Mouse (Mus musculus) heart, embryonic 14.5 days (tissue): Measurements from ENCODE around the gene Tmpo. TPM values are rescaled to one million over a fixed set of nuclear protein-coding genes. Genes with fewer than 3 reads are reported as not detected.

ENCODE experiments used
- ATAC-seq: fragments of 200-750 bp; cut with Nextera tagmentation; 2 replicates; pipeline ENCODE4 v1.8.0; 2017; ENCODE audit warnings: low read depth, moderate TSS enrichment; ENCODE audit not compliant: insufficient number of reproducible peaks, insufficient read depth, low FRiP score
- H3K27ac ChIP-seq, 2 experiments: fragments of 200-500 bp in 1 of 2; fragments of 300-500 bp in 1 of 2; sonication (generic) in 1 of 2; replicated peaks in 1 of 2; 2 replicates each; pipeline ENCODE4 v1.5.1; 2012 to 2014; ENCODE audit warnings: low read depth in 2 of 2, low read length in 2 of 2, control low read depth in 1 of 2, mild to moderate bottlenecking in 1 of 2, mixed read lengths in 1 of 2; ENCODE audit not compliant: control insufficient read depth in 1 of 2, insufficient read depth in 1 of 2
- H3K27me3 ChIP-seq: fragments of 300-500 bp; sonication (generic); 2 replicates; pipeline ENCODE4 v1.6.1; 2014; ENCODE audit warnings: mild to moderate bottlenecking, low read length, control low read depth; ENCODE audit not compliant: control insufficient read depth, insufficient read depth
- H3K36me3 ChIP-seq: fragments of 300-500 bp; sonication (generic); 2 replicates; pipeline ENCODE4 v1.6.1; 2014; ENCODE audit warnings: mild to moderate bottlenecking, control low read depth, low read length, mixed read lengths; ENCODE audit not compliant: control insufficient read depth, insufficient read depth
- H3K4me1 ChIP-seq, 2 experiments: fragments of 200-500 bp in 1 of 2; fragments of 300-500 bp in 1 of 2; sonication (generic) in 1 of 2; 2 replicates each; pipeline ENCODE4 v1.6.1; 2012 to 2014; ENCODE audit warnings: low read length in 2 of 2, control low read depth in 1 of 2, mixed read lengths in 1 of 2; ENCODE audit not compliant: control insufficient read depth in 2 of 2, insufficient read depth in 2 of 2
- H3K4me2 ChIP-seq: fragments of 300-500 bp; sonication (generic); 2 replicates; pipeline ENCODE4 v1.6.1; 2014; ENCODE audit warnings: mild to moderate bottlenecking, low read length
- H3K4me3 ChIP-seq, 2 experiments: fragments of 200-500 bp in 1 of 2; fragments of 300-500 bp in 1 of 2; sonication (generic) in 1 of 2; 2 replicates each; pipeline ENCODE4 v1.5.1; 2012 to 2014; ENCODE audit warnings: low read length in 2 of 2, mild to moderate bottlenecking in 2 of 2, control low read depth in 1 of 2, low read depth in 1 of 2, moderate library complexity in 1 of 2; ENCODE audit not compliant: control insufficient read depth in 1 of 2, insufficient read depth in 1 of 2
- H3K9ac ChIP-seq: fragments of 300-500 bp; sonication (generic); 2 replicates; pipeline ENCODE4 v1.6.1; 2014; ENCODE audit warnings: mild to moderate bottlenecking, low read length
- H3K9me3 ChIP-seq: fragments of 300-500 bp; sonication (generic); 2 replicates; pipeline ENCODE4 v1.6.1; 2016; ENCODE audit warnings: low read length, control low read depth; ENCODE audit not compliant: control insufficient read depth
- WGBS: fragments of 180-500 bp; shearing (Covaris S2); extraction: QIAGEN DNeasy Blood & Tissue Kit; methylation state at CpG from one replicate; pipeline ENCODE4 v1.1.7; 2014; 5-methylcytosine and 5-hydroxymethylcytosine counted together
- polyA plus RNA-seq: library from polyadenylated mRNA; unstranded; fragments of >200 nt; fragmentation: Nextera tagmentation; extraction: Ambion mirVana; gene quantifications from 2 replicates; pipeline ENCODE4 v1.2.1, GENCODE M21; 2014

Gene Tmpo
- polyA plus RNA-seq, 1 experiment from 2014 or later, result 181 TPM

DNA sequence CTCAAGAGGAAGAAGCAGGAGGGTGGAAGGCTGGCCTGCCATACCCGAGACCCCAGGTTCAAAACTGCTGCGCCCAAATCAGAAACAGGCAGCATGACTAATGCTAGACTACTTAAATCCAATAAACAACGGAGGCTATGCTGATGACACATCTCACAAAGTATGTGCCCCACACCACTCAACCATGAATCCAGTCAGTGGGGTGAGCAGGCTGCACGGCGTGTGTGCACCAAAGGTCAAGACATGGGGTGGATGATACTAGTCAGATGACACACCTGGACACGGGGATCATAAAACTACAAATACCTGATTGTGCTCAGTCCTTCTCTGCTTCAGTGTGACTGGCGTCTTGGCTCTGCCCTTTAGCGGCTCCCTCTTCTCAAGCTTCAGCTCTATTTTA lies 22.7 kb downstream of the Tmpo start:
- Histone ChIP-seq H3K4me2 (no peak overlapping the region), H3K4me1 (no peaks in the 10 kb centered on the region; a peak in 1 of 4 replicates), H3K9me3 (no peaks in the 10 kb centered on the region), H3K27me3 (no peaks in the 10 kb centered on the region), H3K9ac (no peak overlapping the region), H3K27ac (no peak overlapping the region), H3K36me3 (peaks cover 100% of the 10 kb centered on the region), H3K4me3 (no peak overlapping the region)
- 62% methylated on average over 8 of the region's 8 CpGs for WGBS
- ATAC-seq, result no peak

DNA sequence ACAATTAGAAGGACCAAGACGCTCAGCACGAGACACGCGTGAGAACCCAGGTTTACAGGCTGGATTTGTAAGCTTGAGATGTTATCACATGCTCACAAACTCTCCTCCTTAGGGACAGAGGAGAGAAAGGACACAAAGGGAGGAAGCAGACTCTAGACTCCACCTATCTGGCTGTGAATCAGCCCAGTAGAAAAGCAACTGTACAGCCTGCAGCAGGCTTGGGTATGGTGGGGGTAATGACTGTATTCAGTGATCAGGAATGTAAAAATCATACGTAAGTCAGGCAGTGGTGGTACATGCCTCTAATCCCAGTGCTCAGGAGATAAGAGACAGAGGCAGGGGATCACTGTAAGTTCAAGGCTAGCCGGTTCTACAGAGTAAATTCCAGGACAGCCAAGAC lies 24.8 kb downstream of the Tmpo start:
- ATAC-seq, result peak; percentile 61; the same call in 1 of the 2 replicates
- no peak overlapping the region for H3K9ac ChIP-seq
- H3K36me3 ChIP-seq, result peaks cover 99% of the 10 kb centered on the region
- no peak overlapping the region for H3K4me2 ChIP-seq
- no peaks in the 10 kb centered on the region for H3K9me3 ChIP-seq
- no peaks in the 10 kb centered on the region; a peak in 1 of 4 replicates for H3K4me1 ChIP-seq
- H3K27ac ChIP-seq, result 0 out of 4 replicates have a peak overlapping the region, but pooled peaks of 1 of the 2 experiments have one; percentile 17
- H3K27me3 ChIP-seq, result no peaks in the 10 kb centered on the region
- H3K4me3 ChIP-seq, result no peak overlapping the region
- 49% methylated on average over 6 of the region's 6 CpGs for WGBS

DNA sequence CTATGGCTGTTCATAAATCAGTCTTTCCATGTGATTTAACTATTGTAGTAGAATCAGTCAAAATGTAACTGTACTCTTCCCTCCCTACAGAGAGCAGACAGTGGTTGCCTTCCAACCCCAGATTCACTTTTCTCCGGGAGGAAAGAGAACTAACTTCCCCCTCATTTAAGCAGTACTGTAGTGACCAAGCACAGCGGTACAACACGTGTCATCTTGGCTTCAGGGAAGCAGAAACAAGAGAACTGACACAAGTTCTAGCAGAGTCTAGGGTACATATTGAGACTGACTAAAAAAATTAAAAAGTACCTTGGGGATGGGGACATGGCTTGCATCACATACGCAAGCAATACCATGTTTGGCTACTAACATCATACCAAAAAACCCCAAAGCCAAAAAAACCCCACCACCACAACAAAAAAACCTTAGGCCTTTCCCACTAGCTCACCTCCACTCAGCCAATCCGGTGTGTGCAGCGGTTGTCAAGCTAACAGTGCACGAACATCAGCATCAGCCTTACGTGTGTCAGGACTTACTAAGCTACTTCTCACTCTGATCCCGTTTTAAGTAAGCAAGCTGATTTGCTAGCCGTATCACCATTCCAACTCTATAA lies 27.1 kb downstream of the Tmpo start:
- H3K27me3 ChIP-seq, result no peaks in the 10 kb centered on the region
- WGBS, result 87% methylated on average over 10 of the region's 10 CpGs
- no peak overlapping the region for H3K4me2 ChIP-seq
- no peak for ATAC-seq
- no peak overlapping the region for H3K9ac ChIP-seq
- peaks cover 99% of the 10 kb centered on the region for H3K36me3 ChIP-seq
- H3K27ac ChIP-seq, result no peak overlapping the region
- no peaks in the 10 kb centered on the region; a peak in 1 of 4 replicates for H3K4me1 ChIP-seq
- no peak overlapping the region for H3K4me3 ChIP-seq
- H3K9me3 ChIP-seq, result no peaks in the 10 kb centered on the region

- H3K9me3 ChIP-seq, result no peaks in the 10 kb centered on the region
- ATAC-seq, result no peak
- no peak overlapping the region for H3K9ac ChIP-seq
- no peaks in the 10 kb centered on the region for H3K4me1 ChIP-seq
- H3K4me3 ChIP-seq, result no peak overlapping the region
- H3K27ac ChIP-seq, result no peak overlapping the region
- H3K4me2 ChIP-seq, result no peak overlapping the region
- H3K27me3 ChIP-seq, result no peaks in the 10 kb centered on the region
- 91% methylated on average over 7 of the region's 7 CpGs for WGBS
- peaks cover 54% of the 10 kb centered on the region for H3K36me3 ChIP-seq
These were observed 35.7 kb downstream of the Tmpo start for GRCm38 (mm10) chr10:91145413-91145812.

DNA sequence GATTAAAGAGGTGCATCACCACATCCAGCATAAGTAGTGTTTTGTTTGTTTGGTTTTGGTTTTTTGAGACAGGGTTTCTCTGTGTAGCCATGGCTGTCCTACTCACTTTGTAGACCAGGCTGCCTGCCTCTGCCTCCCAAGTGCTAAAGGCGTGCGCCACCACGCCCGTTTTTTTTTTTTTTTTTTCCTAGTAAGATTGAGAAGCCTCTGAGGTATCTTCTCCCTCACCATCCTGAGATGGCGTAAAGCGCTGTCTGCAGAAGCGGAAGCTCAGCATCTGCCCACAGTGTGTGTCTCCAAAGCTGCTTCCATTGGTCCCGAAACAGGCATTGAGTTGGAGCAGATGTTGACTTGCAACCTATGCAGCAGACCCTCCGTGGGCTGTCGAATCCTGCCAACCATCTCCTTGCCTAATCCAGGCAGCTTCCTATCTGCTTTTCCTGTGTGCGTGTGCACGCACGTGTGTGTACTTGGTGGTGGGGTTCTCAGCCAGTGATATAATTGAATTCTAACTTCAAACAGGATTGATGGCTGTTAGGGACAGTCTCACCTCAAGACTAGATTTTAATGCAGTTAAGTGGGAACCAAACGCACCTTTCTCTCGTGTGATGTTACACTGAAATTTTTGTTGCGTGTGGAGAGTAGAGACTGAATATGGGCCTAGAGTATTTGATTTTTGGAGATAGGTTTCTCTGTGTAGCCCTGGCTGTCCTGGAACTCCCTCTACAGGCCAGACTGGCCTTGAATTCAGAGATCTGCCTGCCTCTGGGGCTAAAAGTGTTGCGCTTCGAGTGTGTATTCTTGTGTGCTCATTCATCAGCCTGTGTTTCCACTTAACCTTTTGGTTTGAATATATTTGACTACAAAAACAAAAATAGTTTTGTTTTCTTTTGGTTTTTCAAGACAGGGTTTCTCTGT lies 37.5 kb downstream of the Tmpo start:
- WGBS, result 64% methylated on average over 18 of the region's 18 CpGs
- Histone ChIP-seq H3K4me2 (no peak overlapping the region), H3K9me3 (no peaks in the 10 kb centered on the region), H3K36me3 (peaks cover 36% of the 10 kb centered on the region), H3K4me1 (peaks cover 5 to 9% of the 10 kb centered on the region in 2 experiments; a peak in 3 of 4 replicates), H3K9ac (no peak overlapping the region), H3K27me3 (no peaks in the 10 kb centered on the region), H3K4me3 (no peak overlapping the region), H3K27ac (no peak overlapping the region)
- no peak for ATAC-seq

- 67% methylated on average over 10 of the region's 10 CpGs for WGBS
- H3K4me2 ChIP-seq, result no peak overlapping the region
- H3K4me1 ChIP-seq, result peaks cover 5 to 13% of the 10 kb centered on the region in 2 experiments; a peak in 3 of 4 replicates
- H3K27me3 ChIP-seq, result no peaks in the 10 kb centered on the region
- no peak overlapping the region for H3K9ac ChIP-seq
- H3K27ac ChIP-seq, result no peak overlapping the region
- ATAC-seq, result no peak
- no peak overlapping the region for H3K4me3 ChIP-seq
- H3K9me3 ChIP-seq, result no peaks in the 10 kb centered on the region
- peaks cover 28% of the 10 kb centered on the region for H3K36me3 ChIP-seq
These were observed 38.4 kb downstream of the Tmpo start for GRCm38 (mm10) chr10:91142654-91143191.

DNA sequence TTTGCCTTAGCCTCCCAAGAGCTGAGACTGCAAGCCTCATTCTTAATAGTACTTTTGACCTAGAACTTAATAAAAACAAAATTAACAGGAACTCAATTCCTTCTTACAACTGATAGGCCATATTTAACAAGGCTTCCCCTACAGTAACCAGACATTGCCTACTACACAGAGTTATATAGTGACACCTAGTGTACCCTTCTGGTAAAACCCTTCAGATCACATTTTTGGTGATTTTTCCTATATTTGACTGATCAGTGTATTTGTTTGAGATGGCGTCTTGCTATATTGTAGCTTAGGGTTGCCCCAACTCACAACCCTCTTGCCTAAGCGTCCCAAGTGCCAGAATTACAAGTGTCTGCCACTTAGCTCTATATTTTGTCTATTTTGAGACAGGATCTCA lies 39.6 kb downstream of the Tmpo start:
- Histone ChIP-seq H3K36me3 (peaks cover 17% of the 10 kb centered on the region), H3K27me3 (no peaks in the 10 kb centered on the region), H3K9me3 (no peaks in the 10 kb centered on the region), H3K27ac (no peak overlapping the region), H3K4me3 (no peak overlapping the region), H3K9ac (no peak overlapping the region), H3K4me2 (no peak overlapping the region), H3K4me1 (peaks cover 5 to 13% of the 10 kb centered on the region in 2 experiments; a peak in 3 of 4 replicates)
- no peak for ATAC-seq
- 26% methylated on average over 2 of the region's 2 CpGs for WGBS
